Mouse (Mus musculus) E14TG2a.4 (cell line): ENCODE data around the gene Aqr.
A peak's percentile ranks its signal among the peaks of the same experiment; 100 is the strongest.

Experiments
- H3K27me3 ChIP-seq: 2 replicates; pipeline ENCODE4 v1.6.1; 2014; ENCODE audit warnings: low read length, control low read depth; ENCODE audit not compliant: insufficient read depth
- H3K36me3 ChIP-seq: 2 replicates; pipeline ENCODE4 v1.6.1; 2014; ENCODE audit warnings: low read length, control low read depth; ENCODE audit not compliant: insufficient read depth
- H3K4me1 ChIP-seq: replicated peaks from 2 replicates; pipeline ENCODE4 v1.6.1; 2014; ENCODE audit warnings: low read depth, low read length, control low read depth
- H3K4me3 ChIP-seq: replicated peaks from 2 replicates; pipeline ENCODE4 v1.5.1; 2014; ENCODE audit warnings: mild to moderate bottlenecking, low read length
- H3K9me3 ChIP-seq: 2 replicates; pipeline ENCODE4 v1.6.1; 2014; ENCODE audit warnings: low read length, control low read depth
- CTCF ChIP-seq: conservative IDR thresholded peaks from 2 replicates; pipeline ENCODE4 v1.5.1; 2014; ENCODE audit warnings: low read length
- NANOG ChIP-seq: IDR thresholded peaks from 2 replicates; pipeline ENCODE4 v1.6.1; 2014; ENCODE audit warnings: borderline replicate concordance, low read length, mixed read lengths
- POU5F1 ChIP-seq: IDR thresholded peaks from 2 replicates; pipeline ENCODE4 v1.6.1; 2014; ENCODE audit warnings: low read length, borderline replicate concordance

Aqr gene

DNA sequence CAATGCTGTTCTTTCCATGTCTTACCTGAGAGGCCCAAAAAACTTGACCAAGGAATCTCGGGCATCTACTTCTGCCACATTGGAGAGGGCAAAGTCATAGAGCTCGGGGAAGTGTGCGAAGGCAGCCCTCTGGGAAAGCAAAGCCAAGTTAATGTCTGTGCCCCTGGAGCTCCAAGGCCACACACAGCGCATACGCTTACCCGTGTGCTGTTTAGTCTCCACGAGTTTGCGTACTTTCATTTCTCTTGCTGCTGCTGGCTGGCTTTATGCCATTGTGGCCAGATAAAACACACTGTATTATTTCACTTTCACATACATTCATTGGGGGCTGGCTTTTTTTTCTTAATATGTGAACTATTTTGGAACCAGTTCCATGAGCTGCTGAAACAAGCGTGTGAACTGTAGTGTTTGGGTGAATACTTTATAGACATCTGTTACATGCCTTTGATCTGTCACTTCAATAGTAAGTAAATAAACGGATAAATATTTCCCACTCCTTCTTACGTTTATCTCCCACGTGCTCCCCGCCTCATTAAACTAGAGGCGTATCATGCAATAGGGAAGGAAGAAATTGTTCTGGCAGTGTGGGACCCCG is 39.9 kb downstream of the Aqr start:
- H3K4me3 ChIP-seq = no peak overlapping the region
- no peaks in the 10 kb centered on the region for H3K4me1 ChIP-seq
- H3K9me3 ChIP-seq = no peaks in the 10 kb centered on the region
- no peaks in the 10 kb centered on the region for H3K27me3 ChIP-seq
- TF ChIP-seq CTCF = no peak
- no peak for TF ChIP-seq NANOG
- no peak for TF ChIP-seq POU5F1
- H3K36me3 ChIP-seq = peaks cover 100% of the 10 kb centered on the region

GRCm38 (mm10) chr2:114145315-114145801 is 41.5 kb downstream of the Aqr start:
- Histone ChIP-seq H3K36me3 (peaks cover 100% of the 10 kb centered on the region), H3K27me3 (no peaks in the 10 kb centered on the region), H3K9me3 (no peaks in the 10 kb centered on the region), H3K4me3 (no peak overlapping the region), H3K4me1 (no peaks in the 10 kb centered on the region)
- TF ChIP-seq POU5F1 (no peak), CTCF (peak; percentile 90)

DNA sequence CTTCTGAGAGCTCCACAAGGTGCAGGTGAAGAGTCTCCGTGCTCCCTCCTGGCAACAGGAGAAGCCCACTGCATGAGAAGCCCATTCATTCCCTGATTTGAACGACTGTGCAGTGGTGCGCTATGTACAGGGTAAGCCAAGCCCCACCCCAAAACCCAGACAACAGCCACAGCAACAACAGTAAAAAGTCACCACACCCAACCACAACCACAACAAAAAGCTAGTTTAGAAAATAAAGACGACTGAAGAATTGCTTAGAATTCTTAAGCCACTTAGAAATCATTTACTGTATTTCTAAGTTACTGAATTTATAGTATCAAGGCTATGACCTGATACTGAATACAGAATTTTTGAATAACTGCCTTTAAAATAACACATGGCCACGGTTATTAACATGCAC is 41.9 kb downstream of the Aqr start:
- Histone ChIP-seq H3K27me3 (no peaks in the 10 kb centered on the region), H3K4me3 (no peak overlapping the region), H3K9me3 (no peaks in the 10 kb centered on the region), H3K36me3 (peaks cover 100% of the 10 kb centered on the region), H3K4me1 (no peaks in the 10 kb centered on the region)
- TF ChIP-seq POU5F1 (no peak), NANOG (no peak), CTCF (no peak)

DNA sequence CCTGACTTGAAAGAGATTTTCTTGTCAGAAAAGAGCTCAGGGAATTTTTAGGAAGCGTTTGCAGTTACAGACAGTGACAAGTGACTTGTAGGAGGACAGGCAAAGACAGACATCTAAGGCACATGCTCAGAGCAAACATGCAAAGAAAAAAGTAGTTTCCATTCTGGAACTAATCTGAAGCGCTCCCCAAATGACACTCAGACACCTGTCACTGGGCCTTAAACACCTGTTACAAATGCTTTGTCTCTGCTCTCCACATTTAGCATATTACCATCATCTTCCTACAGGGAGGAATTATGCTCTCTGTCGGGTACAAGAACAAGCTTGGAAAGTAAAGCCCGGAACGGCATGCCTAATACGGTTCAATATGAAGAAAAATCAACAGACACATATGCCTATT is 43.0 kb downstream of the Aqr start:
- Histone ChIP-seq H3K9me3 (no peaks in the 10 kb centered on the region), H3K4me3 (no peak overlapping the region), H3K36me3 (peaks cover 99% of the 10 kb centered on the region), H3K4me1 (no peaks in the 10 kb centered on the region), H3K27me3 (no peaks in the 10 kb centered on the region)
- TF ChIP-seq CTCF (no peak), NANOG (no peak), POU5F1 (no peak)

DNA sequence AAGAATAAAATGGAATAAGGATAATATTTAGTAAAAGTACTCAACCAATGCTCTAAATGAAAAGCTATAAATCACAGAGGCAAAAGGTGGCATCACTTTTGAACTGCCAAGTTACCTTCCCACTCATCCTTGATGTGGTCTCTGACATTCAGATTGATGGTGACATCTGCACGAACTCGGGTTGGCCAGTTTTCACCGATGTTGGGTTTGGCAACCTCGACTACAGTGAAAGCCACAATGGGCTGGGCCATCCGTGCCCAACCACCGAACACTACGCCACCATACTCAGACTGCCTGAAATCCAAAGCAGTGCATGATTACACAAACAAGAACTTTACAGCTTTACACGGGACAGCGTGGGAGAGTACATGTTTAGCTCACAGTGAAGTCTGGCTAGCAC is 50.1 kb downstream of the Aqr start:
- Histone ChIP-seq H3K4me1 (no peaks in the 10 kb centered on the region), H3K36me3 (peaks cover 93% of the 10 kb centered on the region), H3K4me3 (no peak overlapping the region), H3K9me3 (no peaks in the 10 kb centered on the region), H3K27me3 (no peaks in the 10 kb centered on the region)
- TF ChIP-seq CTCF = no peak
- TF ChIP-seq NANOG = no peak
- no peak for TF ChIP-seq POU5F1

GRCm38 (mm10) chr2:114135777-114136176 is 51.0 kb downstream of the Aqr start:
- Histone ChIP-seq H3K4me3 (no peak overlapping the region), H3K9me3 (no peaks in the 10 kb centered on the region), H3K36me3 (peaks cover 93% of the 10 kb centered on the region), H3K27me3 (no peaks in the 10 kb centered on the region), H3K4me1 (no peaks in the 10 kb centered on the region)
- TF ChIP-seq CTCF = no peak
- TF ChIP-seq NANOG = no peak
- TF ChIP-seq POU5F1 = no peak

DNA sequence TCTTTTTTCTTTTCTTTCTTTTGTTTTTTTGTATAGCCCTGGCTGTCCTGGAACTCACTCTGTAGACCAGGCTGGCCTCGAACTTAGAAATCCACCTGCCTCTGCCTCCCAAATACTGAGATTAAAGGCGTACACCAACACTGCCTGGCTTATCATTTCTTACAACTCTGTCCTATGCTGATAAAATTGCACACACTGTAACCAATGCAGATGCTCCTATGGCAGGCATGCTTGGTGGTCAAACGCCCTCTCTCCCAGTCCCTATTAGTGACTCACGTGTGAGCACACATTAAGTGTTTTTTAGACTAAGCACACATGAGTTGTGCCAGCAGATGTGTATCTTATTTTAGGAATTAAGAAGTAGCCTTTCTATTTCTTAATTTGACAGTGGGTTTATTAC is 53.5 kb downstream of the Aqr start:
- TF ChIP-seq POU5F1 (no peak), CTCF (no peak), NANOG (no peak)
- Histone ChIP-seq H3K36me3 (peaks cover 95% of the 10 kb centered on the region), H3K27me3 (no peaks in the 10 kb centered on the region), H3K9me3 (no peaks in the 10 kb centered on the region), H3K4me3 (no peak overlapping the region), H3K4me1 (no peaks in the 10 kb centered on the region)

DNA sequence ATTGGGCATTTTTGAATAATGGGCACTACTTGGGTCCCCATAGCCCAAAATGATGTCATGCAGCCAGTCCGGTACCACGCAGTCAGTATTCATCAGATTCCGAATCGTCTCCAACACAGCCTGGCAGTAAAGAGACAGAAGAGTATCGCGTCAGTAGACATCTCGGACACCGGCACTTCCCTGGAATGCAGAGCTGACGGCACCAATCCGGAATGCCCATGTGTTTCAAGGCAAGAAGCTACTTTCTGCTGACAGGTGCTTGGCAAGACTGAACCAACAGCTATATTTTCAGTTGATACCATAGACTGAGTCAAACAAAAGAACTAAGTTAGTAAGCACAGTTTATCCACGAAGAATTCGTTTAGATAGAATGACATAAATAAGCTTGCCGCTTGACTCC is 56.2 kb downstream of the Aqr start:
- H3K4me3 ChIP-seq = no peak overlapping the region
- H3K36me3 ChIP-seq = peaks cover 97% of the 10 kb centered on the region
- no peak for TF ChIP-seq NANOG
- TF ChIP-seq POU5F1 = no peak
- TF ChIP-seq CTCF = no peak
- H3K27me3 ChIP-seq = no peaks in the 10 kb centered on the region
- H3K4me1 ChIP-seq = no peaks in the 10 kb centered on the region
- H3K9me3 ChIP-seq = no peaks in the 10 kb centered on the region

DNA sequence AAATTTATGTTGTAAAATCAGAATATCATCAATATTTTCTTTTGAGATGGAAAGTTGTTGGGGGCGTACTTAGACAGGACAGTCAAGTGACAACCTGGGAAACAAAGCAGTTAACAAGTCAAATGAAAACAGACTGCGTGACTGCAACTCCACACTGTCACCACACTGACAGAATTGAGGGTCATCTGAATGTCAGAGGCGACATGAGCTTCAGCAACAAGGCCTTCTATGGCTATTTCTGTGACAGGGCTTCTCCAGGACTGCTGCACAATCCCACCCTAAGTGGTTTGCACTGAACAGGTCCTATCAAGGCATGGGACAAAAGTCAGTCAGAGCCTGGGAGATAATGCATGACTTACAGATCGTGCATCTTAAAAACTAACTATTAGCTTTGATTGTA is 63.5 kb downstream of the Aqr start:
- Histone ChIP-seq H3K4me1 (no peaks in the 10 kb centered on the region), H3K36me3 (peaks cover 97% of the 10 kb centered on the region), H3K9me3 (no peaks in the 10 kb centered on the region), H3K4me3 (no peak overlapping the region), H3K27me3 (no peaks in the 10 kb centered on the region)
- TF ChIP-seq CTCF = no peak
- no peak for TF ChIP-seq NANOG
- TF ChIP-seq POU5F1 = no peak
